Mouse (Mus musculus) limb, embryonic 12.5 days (tissue): ENCODE measurements around the gene Cish. TPM values are rescaled to one million over a fixed set of nuclear protein-coding genes. Genes with fewer than 3 reads are reported as not detected.
A peak's percentile ranks its signal among the peaks of the same experiment; 100 is the strongest.

Experiments
- ATAC-seq: fragments of 200-750 bp; cut with Nextera tagmentation; 2 replicates; pipeline ENCODE4 v1.8.0; 2017; ENCODE audit warnings: low read depth, moderate TSS enrichment; ENCODE audit not compliant: insufficient number of reproducible peaks, insufficient read depth, low FRiP score, low TSS enrichment
- H3K27ac ChIP-seq: fragments of 300-500 bp; sonication (generic); 2 replicates; pipeline ENCODE4 v1.5.1; 2016; ENCODE audit warnings: mild to moderate bottlenecking, moderate library complexity
- H3K27me3 ChIP-seq: fragments of 300-500 bp; sonication (generic); 2 replicates; pipeline ENCODE4 v1.6.1; 2016; ENCODE audit warnings: mild to moderate bottlenecking, moderate library complexity
- H3K36me3 ChIP-seq: fragments of 300-500 bp; sonication (generic); 2 replicates; pipeline ENCODE4 v1.6.1; 2016; ENCODE audit warnings: mild to moderate bottlenecking, moderate library complexity
- H3K4me1 ChIP-seq: fragments of 300-500 bp; sonication (generic); replicated peaks from 2 replicates; pipeline ENCODE4 v1.6.1; 2016
- H3K4me2 ChIP-seq: fragments of 300-500 bp; sonication (generic); 2 replicates; pipeline ENCODE4 v1.6.1; 2016; ENCODE audit warnings: mild to moderate bottlenecking, moderate library complexity
- H3K4me3 ChIP-seq: fragments of 300-500 bp; sonication (generic); replicated peaks from 2 replicates; pipeline ENCODE4 v1.5.1; 2016; ENCODE audit warnings: mild to moderate bottlenecking
- H3K9ac ChIP-seq: fragments of 300-500 bp; sonication (generic); replicated peaks from 2 replicates; pipeline ENCODE4 v1.6.1; 2016; ENCODE audit warnings: mild to moderate bottlenecking, moderate library complexity
- H3K9me3 ChIP-seq: fragments of 300-500 bp; sonication (generic); 2 replicates; pipeline ENCODE4 v1.6.1; 2016; ENCODE audit warnings: mild to moderate bottlenecking, moderate library complexity
- WGBS: fragments of 180-500 bp; shearing (Covaris S2); methylation state at CpG from one replicate; pipeline ENCODE4 v1.1.7; 2016; 5-methylcytosine and 5-hydroxymethylcytosine counted together
- polyA plus RNA-seq: library from polyadenylated mRNA; unstranded; fragments of >200 nt; fragmentation: Nextera tagmentation; extraction: Ambion mirVana; gene quantifications from 2 replicates; pipeline ENCODE4 v1.2.1, GENCODE M21; 2016

Gene Cish
- polyA plus RNA-seq = 4.2 and 8.1 TPM in 2 replicates

DNA sequence AAGGTAGTCTGAATTCAATTTTAAA lies at the start of gene Cish:
Cish (plus strand) TSS at position 11 of the 25 bp plus-strand sequence.
- Histone ChIP-seq H3K27me3 (peaks cover 12% of the 10 kb centered on the region), H3K36me3 (peaks cover 10% of the 10 kb centered on the region), H3K4me3 (peak within 1 kb of the TSS; percentile 68), H3K4me2 (peak within 1 kb of the TSS; percentile 91), H3K9me3 (no peaks in the 10 kb centered on the region), H3K4me1 (peaks cover 12% of the 10 kb centered on the region), H3K27ac (peak within 1 kb of the TSS; percentile 64; the same call in 1 of the 2 replicates), H3K9ac (peak within 1 kb of the TSS; percentile 66)
- ATAC-seq = no peak

DNA sequence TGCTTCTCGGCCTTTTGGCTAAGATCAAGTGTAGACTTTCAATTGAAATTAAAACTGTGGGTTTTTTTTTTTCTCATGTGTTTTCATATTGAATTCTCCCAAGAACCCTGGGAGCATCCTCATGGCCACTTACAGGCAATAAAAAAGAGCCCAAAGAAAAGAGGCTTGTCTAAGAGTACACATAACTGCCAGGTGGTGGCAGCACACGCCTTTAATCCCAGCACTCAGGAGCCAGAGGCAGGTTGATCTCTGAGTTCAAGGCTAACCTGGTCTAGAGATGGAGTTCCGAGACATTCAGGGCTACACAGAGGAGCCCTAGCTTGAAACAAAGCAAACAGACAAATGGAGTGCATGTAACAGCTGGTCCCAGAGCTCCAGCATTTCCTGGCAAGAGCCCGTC lies 49.7 kb upstream of the Cish start:
- Histone ChIP-seq H3K27ac (no peak overlapping the region), H3K27me3 (no peaks in the 10 kb centered on the region; the same call in 1 of the 2 replicates), H3K9me3 (no peaks in the 10 kb centered on the region), H3K4me1 (no peaks in the 10 kb centered on the region), H3K36me3 (no peaks in the 10 kb centered on the region), H3K9ac (no peak overlapping the region), H3K4me3 (no peak overlapping the region), H3K4me2 (no peak overlapping the region)
- WGBS = 60% methylated on average over 4 of the region's 4 CpGs
- no peak for ATAC-seq

DNA sequence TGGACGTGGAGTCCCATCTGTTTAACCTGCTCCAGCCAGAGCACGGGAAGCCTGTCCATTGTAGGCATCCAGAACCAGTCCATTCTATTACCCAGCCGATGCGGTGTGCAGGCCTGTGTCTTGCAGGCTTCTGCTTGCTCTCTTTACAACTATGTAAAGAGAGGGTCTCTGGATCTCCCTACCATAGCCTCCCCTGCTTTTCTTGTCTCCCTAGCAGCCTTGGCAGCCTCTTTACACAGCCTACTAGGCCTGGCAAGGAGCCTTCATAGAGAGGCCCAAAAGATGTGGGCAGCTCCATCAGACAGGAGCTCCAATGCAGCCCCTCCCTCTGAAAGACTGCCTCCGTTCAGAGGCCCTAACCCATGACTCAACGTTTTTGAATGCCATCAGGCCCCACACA lies 46.7 kb upstream of the Cish start:
- 74% methylated on average over 6 of the region's 6 CpGs for WGBS
- Histone ChIP-seq H3K9me3 (no peaks in the 10 kb centered on the region), H3K27me3 (no peaks in the 10 kb centered on the region; the same call in 1 of the 2 replicates), H3K4me1 (no peaks in the 10 kb centered on the region), H3K4me2 (no peak overlapping the region), H3K36me3 (no peaks in the 10 kb centered on the region), H3K27ac (no peak overlapping the region), H3K4me3 (no peak overlapping the region), H3K9ac (no peak overlapping the region)
- no peak for ATAC-seq

DNA sequence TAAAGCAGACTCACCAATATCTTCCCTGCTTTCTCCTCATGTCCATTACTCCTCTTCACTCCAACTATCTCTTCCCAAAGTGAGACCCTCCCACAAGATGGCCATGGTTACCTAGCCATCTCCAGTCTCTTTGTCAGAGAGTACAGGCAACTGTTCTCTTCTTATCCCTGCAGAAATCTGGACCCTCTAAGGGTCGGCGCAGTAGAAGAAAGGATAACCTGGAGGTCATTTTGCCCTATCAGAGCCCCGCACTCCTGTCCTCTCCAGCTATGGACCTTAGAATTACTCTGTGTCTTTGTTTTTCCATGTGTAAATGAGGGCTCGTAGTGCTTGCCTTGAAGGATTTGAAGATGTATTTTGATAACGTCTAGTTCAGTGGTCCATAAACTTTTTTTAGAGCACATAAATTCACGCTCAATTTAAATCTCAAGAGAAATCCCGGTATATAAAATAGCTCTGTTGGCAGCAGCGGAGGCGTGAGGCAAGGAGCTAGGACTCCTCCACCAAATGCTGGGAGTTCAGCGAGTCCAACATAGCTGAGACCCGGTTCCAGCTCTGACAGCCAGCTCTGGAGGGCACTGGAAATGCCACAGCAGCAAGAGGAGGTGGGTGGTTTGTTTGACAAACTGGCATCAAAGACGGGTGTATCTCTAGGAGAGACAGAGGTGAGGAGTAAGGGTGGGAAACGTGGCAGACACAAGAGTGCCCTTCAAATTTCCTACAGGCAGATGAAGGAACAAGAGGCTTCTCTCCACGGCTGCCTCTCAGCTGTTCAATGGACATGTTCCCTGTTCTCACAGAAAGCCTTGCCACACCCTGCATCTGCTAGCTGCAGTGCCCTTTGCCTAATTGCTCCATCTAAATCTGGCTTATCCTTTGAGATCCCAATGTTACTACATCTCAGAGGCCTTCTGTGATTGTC lies 45.1 kb upstream of the Cish start:
- no peaks in the 10 kb centered on the region; the same call in 1 of the 2 replicates for H3K27me3 ChIP-seq
- no peak overlapping the region for H3K9ac ChIP-seq
- H3K4me1 ChIP-seq = peaks cover 4% of the 10 kb centered on the region
- 82% methylated on average over 14 of the region's 14 CpGs for WGBS
- H3K27ac ChIP-seq = no peak overlapping the region
- no peaks in the 10 kb centered on the region for H3K36me3 ChIP-seq
- H3K4me3 ChIP-seq = no peak overlapping the region
- H3K9me3 ChIP-seq = no peaks in the 10 kb centered on the region
- H3K4me2 ChIP-seq = no peak overlapping the region
- ATAC-seq = no peak

DNA sequence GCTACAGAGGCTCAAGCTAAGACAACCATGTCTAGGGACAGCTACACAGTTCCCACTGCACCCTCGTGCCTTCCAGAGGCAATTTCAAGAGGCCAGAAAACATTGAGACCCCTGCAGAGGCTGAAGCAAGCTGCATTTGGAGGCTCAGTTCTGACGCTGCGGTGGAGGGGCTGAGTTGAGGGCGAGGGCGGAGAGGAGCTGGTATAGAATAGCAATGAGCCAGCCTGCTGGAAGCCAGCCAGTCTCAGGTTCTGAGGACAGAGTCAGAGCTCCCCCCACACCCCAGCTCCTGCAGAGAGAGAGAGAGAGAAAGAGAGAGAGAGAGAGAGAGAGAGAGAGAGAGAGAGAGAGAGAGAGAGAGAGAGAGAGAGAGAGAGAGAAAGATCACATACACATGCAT lies 43.7 kb upstream of the Cish start:
- H3K9me3 ChIP-seq = no peaks in the 10 kb centered on the region
- H3K27ac ChIP-seq = no peak overlapping the region
- H3K4me1 ChIP-seq = peaks cover 6% of the 10 kb centered on the region
- H3K4me2 ChIP-seq = no peak overlapping the region
- no peak for ATAC-seq
- H3K27me3 ChIP-seq = no peaks in the 10 kb centered on the region; the same call in 1 of the 2 replicates
- no peaks in the 10 kb centered on the region for H3K36me3 ChIP-seq
- H3K9ac ChIP-seq = no peak overlapping the region
- no peak overlapping the region for H3K4me3 ChIP-seq
- 26% methylated on average over 5 of the region's 5 CpGs for WGBS

DNA sequence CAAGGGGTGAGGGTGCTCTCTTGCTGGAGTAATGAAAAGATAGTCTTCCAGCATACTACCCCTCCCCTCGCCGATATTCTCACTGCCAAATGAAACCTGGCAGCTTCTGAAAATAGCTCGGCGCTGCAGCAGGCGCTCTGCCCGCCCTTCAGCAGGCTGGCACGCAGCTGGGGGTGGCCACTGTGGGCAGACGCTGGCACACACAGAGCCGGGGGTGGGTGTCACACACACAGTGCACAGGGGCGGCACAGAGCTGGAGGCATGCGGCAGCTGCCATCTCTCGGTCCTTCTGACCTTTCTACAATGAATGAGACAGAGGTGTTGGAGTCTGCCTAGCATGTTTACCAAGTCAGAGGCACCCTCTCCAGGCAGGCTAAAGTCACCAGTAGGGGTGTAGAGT lies 41.4 kb upstream of the Cish start:
- no peaks in the 10 kb centered on the region; the same call in 1 of the 2 replicates for H3K27me3 ChIP-seq
- H3K27ac ChIP-seq = no peak overlapping the region
- no peaks in the 10 kb centered on the region for H3K36me3 ChIP-seq
- WGBS = 83% methylated on average over 12 of the region's 12 CpGs
- no peak overlapping the region for H3K9ac ChIP-seq
- no peak overlapping the region for H3K4me2 ChIP-seq
- H3K4me3 ChIP-seq = no peak overlapping the region
- H3K9me3 ChIP-seq = no peaks in the 10 kb centered on the region
- no peak for ATAC-seq
- H3K4me1 ChIP-seq = peaks cover 6% of the 10 kb centered on the region

DNA sequence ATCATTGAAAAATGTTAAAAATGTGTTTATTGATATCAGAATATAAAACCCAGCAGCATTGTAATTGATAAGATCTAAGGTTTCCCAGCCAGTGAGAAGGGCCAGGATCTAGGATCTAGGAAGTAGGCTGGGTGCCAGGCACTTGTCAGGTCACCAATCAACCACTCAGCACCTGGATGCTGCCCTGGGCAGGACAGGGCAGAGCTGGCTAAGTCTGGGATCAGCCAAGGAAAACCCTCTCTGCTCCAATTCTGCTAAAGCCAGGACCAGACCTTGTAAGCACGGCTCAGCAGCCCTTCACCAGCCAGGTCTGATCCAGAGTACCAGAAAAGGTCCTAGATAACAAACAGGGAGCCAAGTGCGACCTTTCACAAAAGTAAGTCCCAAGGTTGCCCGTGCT lies 40.9 kb upstream of the Cish start:
- Histone ChIP-seq H3K9ac (no peak overlapping the region), H3K4me1 (peaks cover 6% of the 10 kb centered on the region), H3K27ac (no peak overlapping the region), H3K36me3 (no peaks in the 10 kb centered on the region), H3K9me3 (no peaks in the 10 kb centered on the region), H3K4me3 (no peak overlapping the region), H3K27me3 (no peaks in the 10 kb centered on the region; the same call in 1 of the 2 replicates), H3K4me2 (no peak overlapping the region)
- 78% methylated on average over 3 of the region's 3 CpGs for WGBS
- ATAC-seq = no peak

DNA sequence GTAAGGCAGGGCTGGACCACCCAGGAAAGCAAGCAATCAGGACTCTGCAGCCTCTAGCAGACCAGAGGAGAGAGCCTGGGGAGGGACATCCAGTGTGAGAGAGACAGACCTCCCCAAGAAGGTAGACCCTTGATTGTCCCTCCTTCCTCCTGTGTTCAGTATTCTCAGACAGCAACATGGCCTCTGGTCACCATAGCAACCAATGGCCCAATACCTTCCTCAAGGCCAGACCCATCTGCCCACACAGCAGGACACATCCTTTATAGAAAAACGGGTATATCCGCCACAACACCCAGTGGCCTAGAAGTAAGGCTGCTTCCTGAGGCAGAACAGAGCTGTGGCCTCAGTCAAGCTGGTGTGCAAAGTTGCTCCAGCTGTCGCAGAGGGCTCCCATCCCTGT lies 40.2 kb upstream of the Cish start:
- 32% methylated on average over 3 of the region's 3 CpGs for WGBS
- no peaks in the 10 kb centered on the region for H3K9me3 ChIP-seq
- no peaks in the 10 kb centered on the region for H3K36me3 ChIP-seq
- H3K9ac ChIP-seq = no peak overlapping the region
- H3K27ac ChIP-seq = no peak overlapping the region
- ATAC-seq = no peak
- peaks cover 6% of the 10 kb centered on the region for H3K4me1 ChIP-seq
- H3K4me3 ChIP-seq = no peak overlapping the region
- H3K27me3 ChIP-seq = no peaks in the 10 kb centered on the region
- H3K4me2 ChIP-seq = no peak overlapping the region

DNA sequence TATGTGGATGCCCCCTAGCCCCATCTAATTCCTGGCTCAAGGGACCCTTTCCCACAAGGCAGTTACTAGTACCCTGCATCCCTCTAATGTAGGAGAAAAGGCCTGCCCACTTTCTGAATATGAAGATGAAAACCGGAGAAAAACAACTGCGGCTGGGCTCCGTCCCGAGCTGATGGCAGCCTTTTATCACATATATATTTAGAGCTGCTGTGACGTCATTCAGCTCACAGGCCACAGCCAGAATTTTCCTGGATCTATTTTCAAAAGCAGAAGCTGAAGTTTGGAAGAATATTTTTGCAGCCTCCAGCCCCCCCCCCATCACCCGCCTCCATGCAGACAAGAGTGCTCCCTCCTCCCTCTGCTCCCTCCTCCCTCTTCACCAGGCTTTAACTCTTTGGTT lies 36.3 kb upstream of the Cish start:
- no peak for ATAC-seq
- Histone ChIP-seq H3K9ac (no peak overlapping the region), H3K4me3 (no peak overlapping the region), H3K4me1 (peaks cover 6% of the 10 kb centered on the region), H3K36me3 (no peaks in the 10 kb centered on the region), H3K4me2 (no peak overlapping the region), H3K9me3 (no peaks in the 10 kb centered on the region), H3K27ac (no peak overlapping the region), H3K27me3 (no peaks in the 10 kb centered on the region)
- 73% methylated on average over 6 of the region's 6 CpGs for WGBS

DNA sequence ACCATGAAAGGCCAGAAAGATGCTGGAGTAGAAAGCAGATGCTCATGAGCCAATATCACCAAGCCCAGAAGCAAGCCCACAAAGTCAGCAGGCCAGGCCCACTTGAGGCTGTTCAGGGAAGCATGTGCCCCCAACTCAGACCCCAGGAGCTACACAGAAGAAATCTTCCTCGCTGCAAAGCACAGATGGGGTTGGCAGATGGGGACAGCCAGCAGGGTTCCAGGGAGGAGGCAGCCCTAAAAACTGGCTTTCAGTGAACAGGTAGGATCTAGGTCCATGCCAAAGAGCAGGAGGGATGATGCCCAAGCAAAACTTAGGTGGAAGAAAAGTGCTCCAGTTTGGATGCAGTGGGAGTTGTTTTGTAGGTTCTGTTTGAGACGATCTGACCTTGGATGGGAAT lies 35.4 kb upstream of the Cish start:
- H3K4me2 ChIP-seq = no peak overlapping the region
- H3K4me3 ChIP-seq = no peak overlapping the region
- H3K9ac ChIP-seq = no peak overlapping the region
- H3K4me1 ChIP-seq = peaks cover 4% of the 10 kb centered on the region
- no peak overlapping the region for H3K27ac ChIP-seq
- ATAC-seq = no peak
- H3K27me3 ChIP-seq = no peaks in the 10 kb centered on the region
- H3K36me3 ChIP-seq = no peaks in the 10 kb centered on the region
- H3K9me3 ChIP-seq = no peaks in the 10 kb centered on the region
- WGBS = 66% methylated on average over 2 of the region's 2 CpGs

DNA sequence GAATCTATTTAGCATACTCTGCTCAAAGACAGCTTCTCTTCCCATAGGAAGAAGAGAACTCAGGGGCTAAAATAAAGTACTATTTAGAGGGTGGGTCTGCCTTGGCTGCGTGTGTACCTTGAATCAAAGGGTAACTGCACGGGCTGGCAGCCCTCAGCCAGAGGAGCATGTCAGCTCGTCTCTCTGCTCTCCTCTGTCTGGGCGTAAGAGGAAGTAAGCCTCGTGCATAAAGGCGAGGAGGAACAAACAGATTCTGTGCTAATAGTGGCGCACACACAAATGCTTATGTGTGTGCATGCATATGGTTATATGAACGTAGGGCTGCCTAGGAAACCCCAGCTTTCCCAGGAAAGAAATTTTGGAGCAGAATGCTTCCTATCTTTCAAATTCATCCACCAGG lies 35.0 kb upstream of the Cish start:
- no peak for ATAC-seq
- Histone ChIP-seq H3K4me3 (no peak overlapping the region), H3K27me3 (no peaks in the 10 kb centered on the region), H3K9ac (no peak overlapping the region), H3K4me2 (no peak overlapping the region), H3K27ac (no peak overlapping the region), H3K9me3 (no peaks in the 10 kb centered on the region), H3K4me1 (no peaks in the 10 kb centered on the region), H3K36me3 (no peaks in the 10 kb centered on the region)
- WGBS = 68% methylated on average over 8 of the region's 8 CpGs

DNA sequence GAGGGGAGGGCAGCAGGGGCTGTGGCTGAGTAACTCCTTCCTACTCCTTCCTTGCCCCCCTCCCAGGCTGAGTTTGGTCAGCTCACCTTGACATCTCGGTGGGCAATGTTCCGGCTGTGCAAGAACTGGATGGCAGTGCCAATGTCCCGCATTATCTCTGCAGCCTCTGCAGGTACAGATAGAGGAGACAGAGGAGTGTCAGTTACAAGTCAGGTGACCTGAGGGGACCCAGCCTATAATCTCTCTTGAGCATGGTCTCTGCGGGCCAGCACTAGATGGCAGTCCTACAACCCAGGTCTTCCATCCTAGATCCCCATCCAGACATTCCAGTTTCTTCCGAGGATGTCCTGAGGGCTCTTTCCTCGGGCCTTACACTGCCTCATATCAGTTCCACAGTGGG lies 34.0 kb upstream of the Cish start:
- Histone ChIP-seq H3K4me2 (no peak overlapping the region), H3K27me3 (no peaks in the 10 kb centered on the region), H3K9me3 (no peaks in the 10 kb centered on the region), H3K9ac (no peak overlapping the region), H3K4me3 (no peak overlapping the region), H3K27ac (no peak overlapping the region), H3K36me3 (no peaks in the 10 kb centered on the region), H3K4me1 (no peaks in the 10 kb centered on the region)
- ATAC-seq = no peak
- WGBS = 70% methylated on average over 6 of the region's 6 CpGs
